Mouse (Mus musculus): Measurements from ENCODE around the gene Olfr1472.
"Not testable (repeated sequence)": the region's sequence is repeated elsewhere in the genome, so short reads cannot be mapped to it uniquely, and the experiment has no call there.

Olfr1472 gene

DNA sequence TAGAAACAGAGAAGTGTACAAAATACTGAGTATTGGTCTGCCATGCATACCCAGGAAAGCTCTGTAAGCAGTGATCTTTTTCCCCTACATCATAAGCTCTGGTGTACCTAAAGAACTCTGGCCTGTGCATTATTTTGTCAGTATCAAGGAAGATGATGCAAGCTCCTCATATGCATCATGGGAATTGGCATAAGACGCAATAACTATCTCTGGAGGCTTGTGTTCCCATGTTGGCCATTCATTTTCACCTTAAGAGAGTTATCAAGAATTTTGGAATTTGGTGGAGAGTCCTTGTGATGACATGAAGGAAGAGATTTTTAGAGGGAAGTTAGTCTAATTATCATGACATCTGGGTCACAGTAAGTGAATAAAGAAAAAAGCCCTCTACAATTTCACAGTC, at the start of gene Olfr1472:
TSS of gene Olfr1472 (minus strand) at position 101 of the 400 bp plus-strand sequence.
- no peak for DNase-seq

DNA sequence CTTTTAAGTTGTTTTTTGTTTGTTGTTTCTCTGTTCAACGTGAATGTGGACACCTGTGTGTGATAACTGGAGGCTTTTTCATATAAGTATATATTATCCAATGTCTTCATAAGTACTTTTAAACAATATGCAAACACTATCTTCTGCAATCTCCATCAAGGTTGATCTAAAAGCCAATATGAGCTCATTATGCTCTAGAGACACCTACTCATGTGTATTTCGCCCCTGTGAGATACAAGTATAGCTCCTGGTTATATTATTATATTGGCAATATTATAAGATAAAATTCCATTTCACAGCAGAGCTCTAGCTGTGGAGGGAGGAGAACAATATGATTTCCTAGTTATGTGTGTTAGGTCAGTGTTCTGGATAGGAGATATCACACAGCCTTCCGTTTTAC, 44.4 kb upstream of the Olfr1472 start, which contains the start of gene Olfr1477:
TSS of gene Olfr1477 (plus strand) at position 301 of the 400 bp plus-strand sequence.
- DNase-seq, result no peak

DNA sequence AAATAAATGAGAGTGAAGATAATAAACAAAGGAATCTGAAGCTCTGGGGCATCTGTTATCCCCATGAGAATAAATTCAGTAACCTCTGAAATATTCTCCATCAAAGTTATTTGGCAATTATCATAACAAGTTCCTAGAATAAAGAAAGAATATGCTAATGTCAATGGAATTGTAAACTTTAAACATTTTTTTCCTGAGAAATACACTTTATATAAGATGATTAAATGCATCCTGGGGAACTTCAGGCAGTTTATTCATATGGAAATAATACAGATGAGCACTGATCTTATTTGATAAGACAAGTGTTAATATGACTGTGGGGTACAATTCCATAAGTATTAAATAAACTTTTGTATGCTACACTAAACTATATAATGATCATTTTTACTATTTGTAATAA, 24.2 kb upstream of the Olfr1472 start, which contains the start of gene Olfr1475:
TSS of gene Olfr1475 (minus strand) at position 101 of the 400 bp plus-strand sequence.
- no peak for DNase-seq

DNA sequence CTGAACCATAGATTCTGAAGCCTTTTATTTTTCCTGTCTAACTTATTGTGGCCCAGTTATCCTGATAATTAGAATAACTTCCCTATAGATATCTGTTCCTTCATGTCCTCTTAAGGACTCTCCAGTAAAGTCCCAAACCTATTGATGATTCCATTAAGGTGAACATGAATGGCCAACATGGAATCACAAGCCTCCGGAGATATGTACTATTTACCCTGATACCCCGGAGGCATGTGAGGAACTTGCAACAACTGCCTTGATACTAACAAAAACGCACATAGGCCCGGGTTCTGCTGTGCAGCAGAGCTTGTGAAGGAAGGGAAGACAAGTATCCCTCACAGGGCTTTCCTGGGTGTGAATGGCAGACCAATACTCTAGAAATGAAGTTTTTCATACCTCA, 13.4 kb upstream of the Olfr1472 start, which contains the start of gene Olfr1474:
TSS of gene Olfr1474 (plus strand) at position 301 of the 400 bp plus-strand sequence.
- not testable (repeated sequence) for DNase-seq

DNA sequence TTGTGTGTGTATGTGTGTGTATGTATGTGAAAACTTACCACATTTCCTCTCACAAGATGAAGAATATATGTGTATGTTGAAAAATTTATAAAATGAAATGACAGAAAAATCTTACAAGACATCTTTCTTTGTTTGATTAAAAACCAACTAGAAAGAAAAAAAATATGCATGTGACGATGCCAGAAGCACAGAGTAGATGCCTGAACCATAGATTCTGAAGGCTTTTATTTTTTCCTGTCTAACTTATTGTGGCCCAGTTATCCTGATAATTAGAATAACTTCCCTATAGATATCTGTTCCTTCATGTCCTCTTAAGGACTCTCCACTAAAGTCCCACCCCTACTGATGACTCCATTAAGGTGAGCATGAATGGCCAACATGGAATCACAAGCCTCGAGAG, 12.8 kb downstream of the Olfr1472 start, which contains the start of gene Olfr1471:
TSS of gene Olfr1471 (plus strand) at position 301 of the 400 bp plus-strand sequence.
- not testable (repeated sequence) for DNase-seq

DNA sequence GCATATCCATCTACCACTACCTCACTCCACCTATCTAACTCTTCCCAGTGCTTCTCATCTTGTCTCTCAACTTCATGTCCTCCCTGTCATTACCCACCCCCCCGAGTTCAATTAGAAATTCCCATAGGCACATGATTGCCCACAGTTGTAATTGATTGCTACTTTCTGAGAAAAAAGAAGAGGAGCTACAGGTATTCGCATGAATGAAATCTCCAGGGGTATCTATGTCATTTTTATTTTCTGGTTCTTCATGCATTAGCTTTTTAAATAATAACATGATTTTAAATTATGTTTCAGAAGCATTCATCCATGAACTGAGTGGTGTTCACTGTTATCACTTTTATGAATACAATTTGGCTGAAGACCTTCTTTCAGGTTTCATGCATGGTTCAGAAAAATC, 48.3 kb downstream of the Olfr1472 start, which contains the start of gene Olfr1469:
TSS of gene Olfr1469 (plus strand) at position 301 of the 400 bp plus-strand sequence.
- no peak for DNase-seq
